Mouse (Mus musculus) NIH3T3 (cell line): Measurements from ENCODE around the gene Nsfl1c.

Source experiments
- DNase-seq: peaks from one replicate; pipeline ENCODE4 v3.0.0-alpha.2; 2012; ENCODE audit warnings: low read depth

Nsfl1c gene

GRCm38 (mm10) chr2:151543063-151543895 lies 49.3 kb downstream of the Nsfl1c start:
- peak; percentile 74 for DNase-seq

GRCm38 (mm10) chr2:151544673-151545072 lies 50.7 kb downstream of the Nsfl1c start:
- DNase-seq, result no peak

- DNase-seq, result no peak
Observed at GRCm38 (mm10) chr2:151546571-151546970, 52.6 kb downstream of the Nsfl1c start.

GRCm38 (mm10) chr2:151549615-151550121 lies 55.7 kb downstream of the Nsfl1c start:
- no peak for DNase-seq
